8 mouse cellular contexts compared by ENCODE assay signal in genomic region chr10:128504641-128505370, GRCm38 (mm10). TPM values are rescaled to one million over a fixed set of nuclear protein-coding genes. Genes with fewer than 3 reads are reported as not detected.
DNase-seq lines count a peak whose midpoint lies in the region; ATAC-seq and TF ChIP-seq lines count a peak whose summit lies in the region.

No protein-coding gene starts in this region.

- 0 out of 2 replicates have a peak overlapping the region, but pooled peaks have one; percentile 32 for H3K9ac ChIP-seq in forebrain, embryonic 13.5 days
- H3K9ac ChIP-seq in forebrain, embryonic 14.5 days (ENCODE audit: low read length): no peak overlapping the region
- peak overlapping the region; percentile 47 for H3K9ac ChIP-seq in liver, postnatal 0 days (replicated peaks)

- H3K4me3 ChIP-seq in forebrain, embryonic 13.5 days: no peak overlapping the region
- H3K4me3 ChIP-seq in forebrain, embryonic 14.5 days (ENCODE audit: low read depth, low read length): no peak overlapping the region
- H3K4me3 ChIP-seq in liver, postnatal 0 days (ENCODE audit: low read depth, low read length): no peak overlapping the region

- ATAC-seq in forebrain, embryonic 13.5 days: no peak
- no peak for ATAC-seq in forebrain, embryonic 14.5 days
- peak; percentile 43 for ATAC-seq in liver, postnatal 0 days

- WGBS in forebrain, embryonic 13.5 days: 81% methylated on average over 9 of the region's 9 CpGs
- 83% methylated on average over 9 of the region's 9 CpGs for WGBS in forebrain, embryonic 14.5 days
- 30% methylated on average over 9 of the region's 9 CpGs for WGBS in liver, postnatal 0 days (ENCODE audit: insufficient replicate concordance)

- no peaks in the 10 kb centered on the region for H3K36me3 ChIP-seq in forebrain, embryonic 13.5 days (ENCODE audit: poor library complexity, severe bottlenecking)
- H3K36me3 ChIP-seq in forebrain, embryonic 14.5 days (ENCODE audit: control insufficient read depth, insufficient read depth, low read length): 0 out of 2 replicates have a peak, but pooled peaks cover 3% of the 10 kb centered on the region
- H3K36me3 ChIP-seq in liver, postnatal 0 days (replicated peaks; ENCODE audit: insufficient read depth, low read length): peaks cover under 1% of the 10 kb centered on the region

- DNase-seq in forebrain, embryonic 14.5 days (ENCODE audit: low spot score): no peak
- peak; percentile 71 for DNase-seq in thymus, postnatal 0 days (ENCODE audit: low spot score)
- no peak for DNase-seq in thymus, postnatal 4 days
- DNase-seq in liver, postnatal 0 days: peak; percentile 56
- no peak for DNase-seq in adrenal gland, adult 18-20 months (ENCODE audit: low spot score in 2 of 2)
- DNase-seq in cerebellum, adult 8-10 months: no peak
- no peak for DNase-seq in kidney, postnatal 36 days

- no peaks in the 10 kb centered on the region for H3K4me1 ChIP-seq in forebrain, embryonic 13.5 days
- no peaks in the 10 kb centered on the region for H3K4me1 ChIP-seq in forebrain, embryonic 14.5 days (ENCODE audit: control insufficient read depth, insufficient read depth, low read length)
- peaks cover 31% of the 10 kb centered on the region for H3K4me1 ChIP-seq in liver, postnatal 0 days (ENCODE audit: insufficient read depth)

- H3K4me2 ChIP-seq in forebrain, embryonic 13.5 days: no peak overlapping the region
- H3K4me2 ChIP-seq in forebrain, embryonic 14.5 days (ENCODE audit: low read length): no peak overlapping the region
- peak overlapping the region; percentile 50 for H3K4me2 ChIP-seq in liver, postnatal 0 days (ENCODE audit: low read depth, low read length)

- no peaks in the 10 kb centered on the region for H3K9me3 ChIP-seq in forebrain, embryonic 13.5 days (replicated peaks)
- no peaks in the 10 kb centered on the region for H3K9me3 ChIP-seq in forebrain, embryonic 14.5 days (replicated peaks; ENCODE audit: control insufficient read depth, low read length)
- H3K9me3 ChIP-seq in liver, postnatal 0 days (ENCODE audit: low read length): no peaks in the 10 kb centered on the region

- no peaks in the 10 kb centered on the region for H3K27me3 ChIP-seq in forebrain, embryonic 13.5 days
- H3K27me3 ChIP-seq in forebrain, embryonic 14.5 days (replicated peaks; ENCODE audit: control insufficient read depth, insufficient read depth, low read length): no peaks in the 10 kb centered on the region
- no peaks in the 10 kb centered on the region for H3K27me3 ChIP-seq in liver, postnatal 0 days (ENCODE audit: insufficient read depth, low read length)

- H3K27ac ChIP-seq in forebrain, embryonic 13.5 days: no peak overlapping the region
- H3K27ac ChIP-seq in forebrain, embryonic 14.5 days (ENCODE audit: low read depth, low read length): no peak overlapping the region
- H3K27ac ChIP-seq in liver, postnatal 0 days (ENCODE audit: low read depth): peak overlapping the region; percentile 90

- TF ChIP-seq CTCF in liver, postnatal 0 days (IDR thresholded peaks at IDR 0.05; ENCODE audit: low read depth): 0 out of 2 replicates have a peak, but pooled peaks have one; percentile 17

- no peak for TF ChIP-seq EP300 in liver, postnatal 0 days (IDR thresholded peaks at IDR 0.05; ENCODE audit: low read depth)

RNA-seq across cellular contexts. Expression of gene Myl6b, which starts 6.3 kb away (rescaled TPM):
- polyA plus RNA-seq in forebrain, embryonic 13.5 days (2015; fragmentation: Nextera tagmentation; extraction: Ambion mirVana): 4.1 TPM in 2 replicates
- 4.6 and 5.8 TPM in 2 replicates for polyA plus RNA-seq in forebrain, embryonic 14.5 days (2014; fragmentation: Nextera tagmentation; extraction: Ambion mirVana)
- polyA plus RNA-seq in thymus, postnatal 0 days (2015; fragmentation: Nextera tagmentation; extraction: Ambion mirVana): 3.8 and 5.2 TPM in 2 replicates
- polyA plus RNA-seq in liver, postnatal 0 days (2015; fragmentation: Nextera tagmentation; extraction: Ambion mirVana): 1.5 and 1.7 TPM in 2 replicates
- 10 to 100 TPM in 1 of 2 experiments, 1 to 10 TPM in 1; 5.3 to 11.6 TPM for total RNA-seq in adrenal gland, adult 18-20 months (2021)

RNA-seq across cellular contexts. Expression of gene Myl6, which starts 10.9 kb away (rescaled TPM):
- 740 and 741 TPM in 2 replicates for polyA plus RNA-seq in forebrain, embryonic 13.5 days (2015; fragmentation: Nextera tagmentation; extraction: Ambion mirVana)
- polyA plus RNA-seq in forebrain, embryonic 14.5 days (2014; fragmentation: Nextera tagmentation; extraction: Ambion mirVana): 732 and 818 TPM in 2 replicates
- polyA plus RNA-seq in thymus, postnatal 0 days (2015; fragmentation: Nextera tagmentation; extraction: Ambion mirVana): 963 and 1,020 TPM in 2 replicates
- polyA plus RNA-seq in liver, postnatal 0 days (2015; fragmentation: Nextera tagmentation; extraction: Ambion mirVana): 437 and 442 TPM in 2 replicates
- 100 to 1,000 TPM; 816 to 933 TPM for total RNA-seq in adrenal gland, adult 18-20 months (2021)

RNA-seq across cellular contexts. Expression of gene Esyt1, which starts 20.9 kb away (rescaled TPM):
- 7.0 and 7.7 TPM in 2 replicates for polyA plus RNA-seq in forebrain, embryonic 13.5 days (2015; fragmentation: Nextera tagmentation; extraction: Ambion mirVana)
- 4.7 and 6.3 TPM in 2 replicates for polyA plus RNA-seq in forebrain, embryonic 14.5 days (2014; fragmentation: Nextera tagmentation; extraction: Ambion mirVana)
- polyA plus RNA-seq in thymus, postnatal 0 days (2015; fragmentation: Nextera tagmentation; extraction: Ambion mirVana): 43.2 and 44.6 TPM in 2 replicates
- polyA plus RNA-seq in liver, postnatal 0 days (2015; fragmentation: Nextera tagmentation; extraction: Ambion mirVana): 6.6 and 7.6 TPM in 2 replicates
- total RNA-seq in adrenal gland, adult 18-20 months (2021): 10 to 100 TPM; 23.6 to 39.0 TPM

RNA-seq across cellular contexts. Expression of gene Zc3h10, which starts 42.8 kb away (rescaled TPM):
- polyA plus RNA-seq in forebrain, embryonic 13.5 days (2015; fragmentation: Nextera tagmentation; extraction: Ambion mirVana): 18.3 and 19.4 TPM in 2 replicates
- polyA plus RNA-seq in forebrain, embryonic 14.5 days (2014; fragmentation: Nextera tagmentation; extraction: Ambion mirVana): 16.2 and 18.2 TPM in 2 replicates
- polyA plus RNA-seq in thymus, postnatal 0 days (2015; fragmentation: Nextera tagmentation; extraction: Ambion mirVana): 17.8 and 18.8 TPM in 2 replicates
- polyA plus RNA-seq in liver, postnatal 0 days (2015; fragmentation: Nextera tagmentation; extraction: Ambion mirVana): 5.0 and 5.4 TPM in 2 replicates
- 10 to 100 TPM; 14.5 TPM for total RNA-seq in adrenal gland, adult 18-20 months (2021)

RNA-seq across cellular contexts. Expression of gene Rpl41, which starts 44.3 kb away (rescaled TPM):
- 2,951 and 3,131 TPM in 2 replicates for polyA plus RNA-seq in forebrain, embryonic 13.5 days (2015; fragmentation: Nextera tagmentation; extraction: Ambion mirVana)
- polyA plus RNA-seq in forebrain, embryonic 14.5 days (2014; fragmentation: Nextera tagmentation; extraction: Ambion mirVana): 2,276 and 3,259 TPM in 2 replicates
- polyA plus RNA-seq in thymus, postnatal 0 days (2015; fragmentation: Nextera tagmentation; extraction: Ambion mirVana): 4,302 and 4,551 TPM in 2 replicates
- 2,058 and 2,065 TPM in 2 replicates for polyA plus RNA-seq in liver, postnatal 0 days (2015; fragmentation: Nextera tagmentation; extraction: Ambion mirVana)
- total RNA-seq in adrenal gland, adult 18-20 months (2021): 1,000 to 10,000 TPM; 2,692 to 2,714 TPM

Comparison
In these comparisons a context has a peak if more than half of its experiments do, and no peak if none do; other contexts are left out.
1. DNase-seq: peak in thymus, postnatal 0 days (single experiment) and liver, postnatal 0 days (single experiment); none in forebrain, embryonic 14.5 days (single experiment), thymus, postnatal 4 days (single experiment), adrenal gland, adult 18-20 months (0 of 2), cerebellum, adult 8-10 months (single experiment) and kidney, postnatal 36 days (0 of 2).